Mouse (Mus musculus) intestine, embryonic 15.5 days (tissue): ENCODE measurements around the gene Trim5. TPM values are rescaled to one million over a fixed set of nuclear protein-coding genes. Genes with fewer than 3 reads are reported as not detected.
"Not testable (repeated sequence)": the region's sequence is repeated elsewhere in the genome, so short reads cannot be mapped to it uniquely, and the experiment has no call there.

ENCODE experiments used
- ATAC-seq: fragments of 200-750 bp; cut with Nextera tagmentation; 2 replicates; pipeline ENCODE4 v1.8.0; 2017; ENCODE audit warnings: moderate TSS enrichment, moderate library complexity
- H3K27ac ChIP-seq: fragments of 300-500 bp; sonication (generic); 2 replicates; pipeline ENCODE4 v1.5.1; 2015; ENCODE audit warnings: mild to moderate bottlenecking, inconsistent platforms
- H3K27me3 ChIP-seq: fragments of 300-500 bp; sonication (generic); replicated peaks from 2 replicates; pipeline ENCODE4 v1.6.1; 2015; ENCODE audit warnings: inconsistent platforms
- H3K36me3 ChIP-seq: fragments of 300-500 bp; sonication (generic); 2 replicates; pipeline ENCODE4 v1.6.1; 2015; ENCODE audit warnings: inconsistent platforms
- H3K4me1 ChIP-seq: fragments of 300-500 bp; sonication (generic); replicated peaks from 2 replicates; pipeline ENCODE4 v1.6.1; 2015; ENCODE audit warnings: inconsistent platforms
- H3K4me2 ChIP-seq: fragments of 300-500 bp; sonication (generic); replicated peaks from 2 replicates; pipeline ENCODE4 v1.6.1; 2015; ENCODE audit warnings: mild to moderate bottlenecking, inconsistent platforms
- H3K4me3 ChIP-seq: fragments of 300-500 bp; sonication (generic); replicated peaks from 2 replicates; pipeline ENCODE4 v1.5.1; 2015; ENCODE audit warnings: inconsistent platforms
- H3K9ac ChIP-seq: fragments of 300-500 bp; sonication (generic); 2 replicates; pipeline ENCODE4 v1.6.1; 2015; ENCODE audit warnings: inconsistent platforms
- H3K9me3 ChIP-seq: fragments of 300-500 bp; sonication (generic); 2 replicates; pipeline ENCODE4 v1.6.1; 2016; ENCODE audit warnings: inconsistent platforms
- WGBS: fragments of 180-500 bp; shearing (Covaris S2); methylation state at CpG from one replicate; pipeline ENCODE4 v1.1.7; 2015; 5-methylcytosine and 5-hydroxymethylcytosine counted together
- polyA plus RNA-seq: library from polyadenylated mRNA; unstranded; fragments of >200 nt; fragmentation: Nextera tagmentation; extraction: Ambion mirVana; gene quantifications from 2 replicates; pipeline ENCODE4 v1.2.1, GENCODE M21; 2015

The Trim5 gene
- 0.29 and 0.58 TPM in 2 replicates for polyA plus RNA-seq

DNA sequence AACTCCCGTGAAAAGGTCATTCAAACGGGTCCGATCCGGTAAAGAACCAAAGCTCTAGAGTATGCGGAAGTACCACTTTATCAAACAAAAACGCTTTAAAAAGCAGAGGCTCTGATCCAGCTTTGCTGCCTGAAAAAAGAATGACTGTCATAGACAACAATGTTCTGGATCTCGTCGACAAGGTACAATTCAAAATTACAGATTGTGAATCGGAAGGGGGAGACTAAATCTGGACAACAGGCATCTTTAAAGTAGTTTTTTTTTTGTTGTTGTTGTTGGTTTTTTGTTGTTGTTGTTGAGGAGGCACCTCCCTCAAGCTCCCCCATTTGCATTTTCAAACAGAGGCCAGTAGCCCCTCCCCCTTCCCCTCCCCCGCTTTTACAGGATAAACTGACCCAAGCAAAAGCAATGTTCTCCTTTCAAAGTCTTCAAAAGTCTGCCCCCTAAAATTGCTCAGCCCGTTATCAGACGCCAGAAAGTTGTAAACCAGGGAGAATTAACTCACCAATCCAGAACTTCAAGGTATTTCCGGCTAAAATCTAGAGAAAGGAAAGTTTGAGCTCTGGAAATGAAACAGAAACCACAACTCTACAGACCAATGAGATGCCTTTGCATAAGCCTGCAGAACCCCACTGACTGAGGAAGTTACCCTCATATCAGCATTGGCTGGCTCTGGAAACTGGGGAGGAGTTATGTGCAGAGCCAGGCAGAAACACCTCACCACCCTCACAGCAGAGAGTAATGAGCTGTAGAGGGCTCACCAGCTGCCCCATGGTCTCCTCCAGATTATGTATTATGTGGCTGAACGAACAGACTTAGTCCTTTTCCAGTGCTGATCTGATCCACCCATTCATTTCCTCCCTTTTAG lies at the start of gene Trim5:
Trim5 (minus strand) TSS at position 519 of the 868 bp plus-strand sequence.
- ATAC-seq: peak; percentile 93
- WGBS: 36% methylated on average over 14 of the region's 14 CpGs
- H3K9me3 ChIP-seq, H3K4me3 ChIP-seq, H3K36me3 ChIP-seq, H3K27ac ChIP-seq, H3K4me1 ChIP-seq, H3K9ac ChIP-seq, H3K27me3 ChIP-seq: not testable (repeated sequence)
- H3K4me2 ChIP-seq: 0 out of 2 replicates have a peak within 1 kb of the TSS, but pooled peaks have one; percentile 17

DNA sequence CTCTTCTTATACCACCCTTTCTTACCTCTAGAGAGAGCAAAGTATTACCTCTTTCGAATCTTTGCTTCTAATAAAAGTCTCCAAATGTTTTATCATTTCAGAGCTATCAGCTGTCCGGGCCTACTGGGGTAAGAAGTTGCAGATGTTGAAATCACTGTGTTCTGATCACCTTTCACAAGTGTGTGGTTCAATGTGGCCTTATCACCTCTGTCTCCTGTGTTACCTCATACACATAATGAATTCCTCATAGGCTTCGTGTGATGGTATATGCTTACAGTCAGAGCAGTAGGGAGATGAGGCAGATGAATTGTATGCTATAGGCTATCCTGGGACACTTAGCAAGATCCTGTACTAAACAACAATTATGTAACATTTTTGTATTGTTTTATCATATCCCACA lies 47.7 kb upstream of the Trim5 start:
- not testable (repeated sequence) for H3K9me3 ChIP-seq, H3K4me3 ChIP-seq, H3K27me3 ChIP-seq, H3K4me2 ChIP-seq, ATAC-seq, H3K27ac ChIP-seq, H3K36me3 ChIP-seq, H3K9ac ChIP-seq, H3K4me1 ChIP-seq
- 79% methylated on average over 3 of the region's 3 CpGs for WGBS

DNA sequence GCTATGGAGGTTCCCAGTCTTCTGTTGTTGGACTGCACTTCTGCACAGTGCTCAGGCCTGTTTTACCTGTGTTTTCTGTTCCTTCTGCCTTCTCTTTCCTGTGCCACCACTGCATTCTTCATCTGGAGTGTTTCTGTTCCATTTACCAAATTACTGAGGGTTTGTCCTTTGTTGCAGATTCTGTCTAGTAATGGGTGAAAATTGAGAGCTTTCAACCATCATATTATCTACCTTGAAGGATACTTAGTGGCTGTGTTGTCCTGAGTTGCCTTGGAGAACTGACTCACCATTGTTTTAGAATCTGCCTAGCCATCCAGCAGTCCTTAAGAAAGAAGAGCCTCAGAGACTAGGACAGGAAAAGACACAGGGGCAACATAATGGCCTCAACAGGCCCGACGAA lies 41.3 kb upstream of the Trim5 start, which contains the start of gene Trim34b:
Trim34b (plus strand) TSS at position 301 of the 400 bp plus-strand sequence.
- H3K36me3 ChIP-seq, H3K4me2 ChIP-seq, H3K9me3 ChIP-seq, H3K4me3 ChIP-seq, H3K4me1 ChIP-seq, H3K9ac ChIP-seq, H3K27ac ChIP-seq, H3K27me3 ChIP-seq, ATAC-seq: not testable (repeated sequence)
- 100% methylated on average over 2 of the region's 2 CpGs for WGBS

DNA sequence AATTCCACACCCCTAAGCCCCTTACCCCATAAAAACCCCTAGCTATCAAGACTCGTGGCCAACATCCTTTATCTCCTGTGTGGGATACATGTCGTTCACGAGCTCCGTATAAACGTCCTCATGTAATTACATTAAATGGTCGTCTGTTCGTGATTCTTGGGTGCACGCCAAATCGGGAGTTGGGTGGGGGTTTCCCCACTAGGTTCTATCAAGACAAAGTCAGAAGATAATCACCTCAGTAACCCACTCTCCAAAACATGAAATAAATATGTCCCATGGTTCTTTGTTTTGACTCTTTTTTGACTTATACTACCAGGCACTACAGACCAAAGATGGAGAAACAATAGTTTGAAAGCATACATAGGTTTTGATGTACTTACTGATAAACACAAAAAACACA lies 34.1 kb upstream of the Trim5 start:
- no peaks in the 10 kb centered on the region for H3K9me3 ChIP-seq
- no peaks in the 10 kb centered on the region for H3K36me3 ChIP-seq
- H3K4me3 ChIP-seq: no peak overlapping the region
- no peak overlapping the region for H3K4me2 ChIP-seq
- 60% methylated on average over 9 of the region's 9 CpGs for WGBS
- H3K9ac ChIP-seq: no peak overlapping the region
- no peak overlapping the region for H3K27ac ChIP-seq
- no peaks in the 10 kb centered on the region for H3K27me3 ChIP-seq
- no peaks in the 10 kb centered on the region for H3K4me1 ChIP-seq
- ATAC-seq: no peak

DNA sequence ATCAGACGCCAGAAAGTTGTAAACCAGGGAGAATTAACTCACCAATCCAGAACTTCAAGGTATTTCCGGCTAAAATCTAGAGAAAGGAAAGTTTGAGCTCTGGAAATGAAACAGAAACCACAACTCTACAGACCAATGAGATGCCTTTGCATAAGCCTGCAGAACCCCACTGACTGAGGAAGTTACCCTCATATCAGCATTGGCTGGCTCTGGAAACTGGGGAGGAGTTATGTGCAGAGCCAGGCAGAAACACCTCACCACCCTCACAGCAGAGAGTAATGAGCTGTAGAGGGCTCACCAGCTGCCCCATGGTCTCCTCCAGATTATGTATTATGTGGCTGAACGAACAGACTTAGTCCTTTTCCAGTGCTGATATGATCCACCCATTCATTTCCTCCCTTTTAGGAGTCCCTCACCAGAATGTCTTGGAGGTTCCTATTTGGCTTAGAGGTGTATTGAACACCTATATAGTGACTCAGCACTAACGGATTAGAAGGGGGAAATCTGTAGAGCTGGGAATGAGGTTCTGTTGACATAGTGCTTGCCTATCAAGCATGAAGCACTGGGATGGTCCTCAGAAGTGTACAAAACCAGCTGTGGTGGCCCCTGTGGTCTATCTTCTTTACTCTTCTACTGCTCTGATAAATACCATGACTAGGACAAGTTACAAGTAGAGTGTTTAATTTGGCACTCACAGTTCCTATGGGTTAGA lies 27.6 kb upstream of the Trim5 start, which contains the start of gene Trim12a:
Trim12a (minus strand) TSS at position 98 of the 712 bp plus-strand sequence.
- not testable (repeated sequence) for H3K36me3 ChIP-seq, H3K27ac ChIP-seq, H3K9me3 ChIP-seq, H3K27me3 ChIP-seq, H3K4me1 ChIP-seq
- 20% methylated on average over 4 of the region's 4 CpGs for WGBS
- peak; percentile 97 for ATAC-seq
- Histone ChIP-seq H3K4me2 (peak within 1 kb of the TSS; percentile 56), H3K4me3 (peak within 1 kb of the TSS; percentile 39), H3K9ac (0 out of 2 replicates have a peak within 1 kb of the TSS, but pooled peaks have one; percentile 13)

DNA sequence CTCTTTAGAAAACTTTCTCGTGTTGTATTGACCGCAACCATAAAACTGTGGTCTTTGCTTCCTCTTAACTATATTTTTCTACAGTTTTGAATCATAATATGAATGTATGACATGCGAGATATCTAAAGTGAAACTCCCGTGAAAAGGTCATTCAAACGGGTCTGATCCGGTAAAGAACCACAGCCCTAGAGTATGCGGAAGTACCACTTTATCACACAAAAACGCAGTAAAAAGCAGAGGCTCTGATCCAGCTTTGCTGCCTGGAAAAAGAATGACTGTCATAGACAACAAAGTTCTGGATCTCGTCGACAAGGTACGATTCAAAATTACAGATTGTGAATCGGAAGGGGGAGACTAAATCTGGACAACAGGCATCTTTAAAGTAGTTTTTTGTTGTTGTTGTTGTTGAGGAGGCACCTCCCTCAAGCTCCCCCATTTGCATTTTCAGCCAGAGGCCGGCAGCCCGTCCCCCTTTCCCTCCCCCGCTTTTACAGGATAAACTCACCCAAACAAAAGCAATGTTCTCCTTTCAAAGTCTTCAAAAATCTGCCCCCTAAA lies 27.0 kb upstream of the Trim5 start:
- Histone ChIP-seq H3K27me3 (no peaks in the 10 kb centered on the region), H3K4me3 (peak overlapping the region; percentile 39), H3K27ac (no peak overlapping the region), H3K4me2 (peak overlapping the region; percentile 56), H3K4me1 (no peaks in the 10 kb centered on the region), H3K9ac (0 out of 2 replicates have a peak overlapping the region, but pooled peaks have one; percentile 13), H3K9me3 (no peaks in the 10 kb centered on the region), H3K36me3 (no peaks in the 10 kb centered on the region)
- 9% methylated on average over 15 of the region's 15 CpGs for WGBS
- ATAC-seq: peak; percentile 85

DNA sequence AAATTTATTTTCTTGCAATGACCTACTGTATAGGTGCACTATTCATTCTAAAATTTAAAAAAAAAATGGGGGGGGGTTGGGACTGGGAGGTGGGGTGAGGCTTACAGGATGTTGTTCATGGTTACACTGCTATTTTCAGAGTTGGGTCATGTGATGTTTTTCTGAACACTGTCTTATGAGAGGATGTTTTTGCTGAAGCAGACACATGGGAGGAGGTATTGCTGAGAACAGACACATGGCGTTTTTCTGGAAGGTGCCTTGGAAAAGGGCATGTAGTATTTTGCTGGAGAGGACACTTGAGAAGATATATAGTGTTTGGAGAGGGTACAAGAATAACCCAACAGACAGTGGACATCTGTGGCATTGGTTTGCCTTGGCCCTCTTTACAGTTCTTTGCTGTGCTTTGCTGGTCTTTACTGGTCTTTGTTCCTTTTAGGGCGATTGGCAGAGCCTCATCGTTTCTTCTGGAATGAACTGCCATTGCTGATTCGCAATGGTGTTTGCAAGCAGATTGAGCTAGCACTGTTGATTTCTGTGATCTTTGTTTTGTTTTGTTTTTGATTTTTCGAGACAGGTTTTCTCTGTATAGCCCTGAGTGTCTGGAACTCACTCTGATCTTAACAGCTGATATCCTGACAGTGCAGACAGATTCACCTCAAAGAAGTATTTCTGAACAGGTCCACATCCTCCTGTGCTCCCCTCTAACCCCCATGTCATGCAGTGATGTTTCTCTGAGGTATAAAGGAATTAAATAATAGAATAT lies 3.9 kb upstream of the Trim5 start:
- no peak for ATAC-seq
- Histone ChIP-seq H3K27ac (no peak overlapping the region), H3K36me3 (no peaks in the 10 kb centered on the region), H3K4me2 (no peak overlapping the region), H3K27me3 (no peaks in the 10 kb centered on the region), H3K4me1 (no peaks in the 10 kb centered on the region), H3K9ac (no peak overlapping the region), H3K9me3 (no peaks in the 10 kb centered on the region), H3K4me3 (no peak overlapping the region)
- WGBS: 81% methylated on average over 5 of the region's 5 CpGs

DNA sequence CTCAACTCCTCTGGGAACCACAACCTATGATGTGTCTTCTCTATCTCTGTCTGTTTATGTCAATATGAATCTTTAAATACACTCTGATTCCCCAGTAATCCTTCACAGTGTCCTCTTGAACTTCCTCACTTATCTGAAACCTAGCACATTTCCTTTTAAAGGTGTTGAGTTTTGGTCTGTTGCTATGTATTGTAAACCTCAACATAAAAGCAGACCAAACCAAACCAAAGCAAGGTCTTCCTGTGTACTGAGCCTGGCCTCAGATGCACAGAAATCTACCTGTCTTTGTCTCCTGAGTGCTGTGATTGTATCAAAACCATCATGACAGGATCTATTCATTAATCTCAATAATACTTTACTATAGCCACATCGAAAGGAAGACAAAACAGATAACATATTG lies 2.7 kb upstream of the Trim5 start:
- H3K4me3 ChIP-seq: no peak overlapping the region
- 87% methylated on average over 1 of the region's 1 CpGs for WGBS
- no peak overlapping the region for H3K4me2 ChIP-seq
- no peak overlapping the region for H3K27ac ChIP-seq
- H3K36me3 ChIP-seq: no peaks in the 10 kb centered on the region
- H3K4me1 ChIP-seq: no peaks in the 10 kb centered on the region
- ATAC-seq: no peak
- H3K9me3 ChIP-seq: no peaks in the 10 kb centered on the region
- H3K9ac ChIP-seq: no peak overlapping the region
- H3K27me3 ChIP-seq: no peaks in the 10 kb centered on the region

DNA sequence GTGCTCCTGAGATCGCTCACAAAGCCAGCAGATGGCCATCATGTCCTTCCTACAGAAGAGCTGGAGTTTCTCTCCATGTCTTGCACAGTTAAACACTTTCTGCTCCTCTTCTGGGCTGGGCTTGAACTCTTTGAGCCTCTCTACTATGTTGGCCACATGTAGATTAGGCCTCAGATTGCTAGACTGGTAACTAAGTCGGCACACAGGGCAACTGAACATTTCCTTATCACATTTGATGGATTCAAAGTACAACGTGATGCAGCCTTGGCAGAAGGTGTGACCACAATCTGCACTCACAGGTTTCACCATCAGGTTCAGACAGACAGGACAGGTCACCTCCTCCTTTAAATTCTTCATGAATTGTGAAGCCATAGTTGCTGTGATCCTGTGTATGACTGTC lies 8.5 kb downstream of the Trim5 start:
- 76% methylated on average over 3 of the region's 3 CpGs for WGBS

DNA sequence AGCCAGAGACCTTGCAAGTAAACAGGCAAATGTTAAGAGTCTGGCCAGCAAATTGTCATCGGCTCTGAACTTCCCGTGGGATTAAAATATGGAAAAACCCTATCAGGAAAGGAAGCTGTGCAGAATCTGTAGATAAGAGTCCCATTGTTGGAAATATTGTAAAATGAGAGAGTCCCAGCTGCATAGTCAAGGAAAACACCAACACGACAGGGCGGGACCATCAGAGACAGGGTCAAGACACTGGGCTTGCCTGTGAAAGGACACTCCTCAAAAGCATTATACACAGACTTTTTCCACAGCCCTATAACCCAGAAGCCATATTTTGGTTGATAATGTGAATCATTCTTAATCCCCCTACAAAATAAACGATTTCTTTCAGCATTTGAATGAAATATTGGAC lies 22.6 kb downstream of the Trim5 start:
- not testable (repeated sequence) for ATAC-seq, H3K27me3 ChIP-seq, H3K27ac ChIP-seq, H3K36me3 ChIP-seq, H3K9ac ChIP-seq, H3K4me1 ChIP-seq, H3K4me2 ChIP-seq, H3K4me3 ChIP-seq, H3K9me3 ChIP-seq
- 83% methylated on average over 5 of the region's 5 CpGs for WGBS

More for the DNA sequence above, 8.5 kb downstream of the Trim5 start:
- not testable (repeated sequence) for H3K36me3 ChIP-seq, ATAC-seq, H3K27me3 ChIP-seq, H3K9me3 ChIP-seq, H3K4me1 ChIP-seq, H3K4me2 ChIP-seq, H3K9ac ChIP-seq, H3K4me3 ChIP-seq, H3K27ac ChIP-seq

DNA sequence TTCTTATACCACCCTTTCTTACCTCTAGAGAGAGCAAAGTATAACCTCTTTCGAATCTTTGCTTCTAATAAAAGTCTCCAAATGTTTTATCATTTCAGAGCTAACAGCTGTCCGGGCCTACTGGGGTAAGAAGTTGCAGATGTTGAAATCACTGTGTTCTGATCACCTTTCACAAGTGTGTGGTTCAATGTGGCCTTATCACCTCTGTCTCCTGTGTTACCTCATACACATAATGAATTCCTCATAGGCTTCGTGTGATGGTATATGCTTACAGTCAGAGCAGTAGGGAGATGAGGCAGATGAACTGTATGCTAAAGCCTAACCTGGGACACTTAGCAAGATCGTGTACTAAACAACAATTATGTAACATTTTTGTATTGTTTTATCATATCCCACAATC lies 27.5 kb downstream of the Trim5 start:
- not testable (repeated sequence) for H3K4me2 ChIP-seq, H3K4me1 ChIP-seq, H3K9ac ChIP-seq, H3K9me3 ChIP-seq, H3K4me3 ChIP-seq, ATAC-seq, H3K27me3 ChIP-seq, H3K36me3 ChIP-seq, H3K27ac ChIP-seq
- 80% methylated on average over 4 of the region's 4 CpGs for WGBS
